Mouse (Mus musculus) embryonic fibroblast, embryonic 13.5 days (primary cell): ENCODE results near the gene Rptor. TPM values are rescaled to one million over a fixed set of nuclear protein-coding genes. Genes with fewer than 3 reads are reported as not detected.
A peak's percentile ranks its signal among the peaks of the same experiment; 100 is the strongest.

Experiments used
- H3K27ac ChIP-seq: 2 replicates; pipeline ENCODE4 v1.5.1; 2012; ENCODE audit warnings: low read length, control low read depth, inconsistent platforms; ENCODE audit not compliant: insufficient read depth
- H3K4me1 ChIP-seq: 2 replicates; pipeline ENCODE4 v1.6.1; 2011; ENCODE audit warnings: low read length; ENCODE audit not compliant: control insufficient read depth, insufficient read depth
- H3K4me3 ChIP-seq: 2 replicates; pipeline ENCODE4 v1.5.1; 2011; ENCODE audit warnings: mild to moderate bottlenecking, control low read depth, low read length; ENCODE audit not compliant: insufficient read depth
- CTCF ChIP-seq: IDR thresholded peaks from 2 replicates; pipeline ENCODE4 v1.5.1; 2011; ENCODE audit warnings: mild to moderate bottlenecking, control low read depth, low read length, moderate library complexity, borderline replicate concordance; ENCODE audit not compliant: insufficient read depth
- POLR2A ChIP-seq: IDR thresholded peaks from 2 replicates; pipeline ENCODE4 v1.6.1; 2011; ENCODE audit warnings: low read depth, mild to moderate bottlenecking, control low read depth, low read length, moderate library complexity
- polyA plus RNA-seq: library from polyadenylated mRNA; stranded (reverse); fragments of >200 nt; gene quantifications from 2 replicates; pipeline ENCODE4 v1.2.4, GENCODE M21; 2011; ENCODE audit warnings: low read depth; ENCODE audit not compliant: missing spikeins, insufficient read length

The Rptor gene
- polyA plus RNA-seq, 1 experiment, result 31.7 TPM

- no peaks in the 10 kb centered on the region for H3K4me1 ChIP-seq
- TF ChIP-seq CTCF (no peak), POLR2A (no peak)
- H3K27ac ChIP-seq, result no peak overlapping the region
- H3K4me3 ChIP-seq, result no peak overlapping the region
Measured at GRCm38 (mm10) chr11:119744436-119744835, 141.7 kb downstream of the Rptor start.

GRCm38 (mm10) chr11:119745333-119745732, 142.6 kb downstream of the Rptor start:
- Histone ChIP-seq H3K4me3 (no peak overlapping the region), H3K4me1 (no peaks in the 10 kb centered on the region), H3K27ac (no peak overlapping the region)
- TF ChIP-seq CTCF, result no peak
- no peak for TF ChIP-seq POLR2A

- Histone ChIP-seq H3K27ac (no peak overlapping the region), H3K4me3 (no peak overlapping the region), H3K4me1 (no peaks in the 10 kb centered on the region)
- TF ChIP-seq CTCF (no peak), POLR2A (no peak)
Measured at GRCm38 (mm10) chr11:119754459-119754858, 151.8 kb downstream of the Rptor start.

- no peak for TF ChIP-seq CTCF
- Histone ChIP-seq H3K4me3 (no peak overlapping the region), H3K27ac (no peak overlapping the region), H3K4me1 (no peaks in the 10 kb centered on the region)
Measured at GRCm38 (mm10) chr11:119758214-119758613, 155.5 kb downstream of the Rptor start.

- Histone ChIP-seq H3K27ac (no peak overlapping the region), H3K4me1 (no peaks in the 10 kb centered on the region), H3K4me3 (no peak overlapping the region)
- TF ChIP-seq POLR2A (no peak), CTCF (no peak)
Measured at GRCm38 (mm10) chr11:119758705-119759327, 156.1 kb downstream of the Rptor start.

- Histone ChIP-seq H3K4me3 (no peak overlapping the region), H3K4me1 (no peaks in the 10 kb centered on the region), H3K27ac (no peak overlapping the region)
- TF ChIP-seq CTCF (no peak), POLR2A (no peak)
Measured at GRCm38 (mm10) chr11:119762911-119763310, 160.2 kb downstream of the Rptor start.

GRCm38 (mm10) chr11:119766023-119766422, 163.3 kb downstream of the Rptor start:
- no peaks in the 10 kb centered on the region for H3K4me1 ChIP-seq
- H3K4me3 ChIP-seq, result no peak overlapping the region
- TF ChIP-seq CTCF, result no peak
- TF ChIP-seq POLR2A, result no peak
- no peak overlapping the region for H3K27ac ChIP-seq

GRCm38 (mm10) chr11:119766782-119767459, 164.2 kb downstream of the Rptor start:
- H3K27ac ChIP-seq, result no peak overlapping the region
- no peak for TF ChIP-seq POLR2A
- TF ChIP-seq CTCF, result no peak
- no peaks in the 10 kb centered on the region for H3K4me1 ChIP-seq
- no peak overlapping the region for H3K4me3 ChIP-seq

- Histone ChIP-seq H3K4me3 (no peak overlapping the region), H3K27ac (no peak overlapping the region), H3K4me1 (no peaks in the 10 kb centered on the region)
- TF ChIP-seq POLR2A (no peak), CTCF (no peak)
Measured at GRCm38 (mm10) chr11:119767525-119767924, 164.8 kb downstream of the Rptor start.

- Histone ChIP-seq H3K4me3 (no peak overlapping the region), H3K27ac (no peak overlapping the region), H3K4me1 (no peaks in the 10 kb centered on the region)
- TF ChIP-seq CTCF (no peak), POLR2A (no peak)
Measured at GRCm38 (mm10) chr11:119768511-119768910, 165.8 kb downstream of the Rptor start.

GRCm38 (mm10) chr11:119769666-119770065, 167.0 kb downstream of the Rptor start:
- Histone ChIP-seq H3K27ac (no peak overlapping the region), H3K4me3 (no peak overlapping the region), H3K4me1 (no peaks in the 10 kb centered on the region)
- TF ChIP-seq CTCF (peak; percentile 82), POLR2A (no peak)
